Mouse (Mus musculus) cerebellum, adult 9-10 months (tissue): ENCODE results near the gene 2700049A03Rik.

Experiments
- DNase-seq: peaks from one replicate; pipeline ENCODE4 v3.0.0; 2022

Gene 2700049A03Rik

GRCm38 (mm10) chr12:71184396-71184795 lies 47.7 kb downstream of the 2700049A03Rik start:
- DNase-seq = no peak

- no peak for DNase-seq
Measured at GRCm38 (mm10) chr12:71192705-71193104, 56.1 kb downstream of the 2700049A03Rik start.

- DNase-seq = peak; percentile 44
Measured at GRCm38 (mm10) chr12:71197671-71198070, 61.0 kb downstream of the 2700049A03Rik start.

DNA sequence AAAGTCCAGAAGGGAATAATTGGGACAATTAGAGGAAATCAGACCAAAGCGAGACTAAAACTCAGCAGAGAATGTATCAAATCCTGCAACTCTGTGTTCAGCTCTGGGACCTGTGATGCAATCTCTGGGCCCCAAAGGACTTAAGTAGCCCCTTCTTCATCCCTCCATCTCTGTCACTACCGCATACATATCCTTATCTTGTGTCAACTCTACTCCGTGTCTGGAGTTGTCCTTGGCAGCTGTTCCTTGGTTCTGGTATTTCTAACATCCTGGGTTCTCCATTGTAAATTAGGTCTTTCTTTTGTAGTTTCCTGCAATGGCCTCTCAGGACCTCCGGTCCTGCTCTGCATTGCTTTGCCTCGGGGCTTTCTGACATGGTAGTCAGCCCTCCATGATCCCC lies 65.1 kb downstream of the 2700049A03Rik start:
- no peak for DNase-seq

DNA sequence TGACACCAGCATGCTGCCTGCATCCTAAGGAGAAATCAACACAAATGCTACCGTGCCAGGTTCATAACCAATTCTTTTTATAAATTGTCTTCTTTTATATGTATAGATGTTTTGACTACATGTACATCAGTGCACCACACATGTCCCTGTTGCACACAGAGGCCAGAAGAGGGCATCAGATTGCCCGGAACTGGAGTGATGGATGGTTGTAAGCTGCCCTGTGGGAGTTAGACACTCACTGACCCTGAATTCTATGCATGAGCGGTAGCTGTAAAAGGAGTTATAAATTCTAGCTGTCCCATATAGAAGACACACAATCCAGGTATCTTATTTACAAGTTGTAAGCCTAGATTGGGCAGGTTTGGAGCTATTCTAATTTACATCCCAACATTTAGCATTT lies 67.7 kb downstream of the 2700049A03Rik start:
- DNase-seq = no peak

DNA sequence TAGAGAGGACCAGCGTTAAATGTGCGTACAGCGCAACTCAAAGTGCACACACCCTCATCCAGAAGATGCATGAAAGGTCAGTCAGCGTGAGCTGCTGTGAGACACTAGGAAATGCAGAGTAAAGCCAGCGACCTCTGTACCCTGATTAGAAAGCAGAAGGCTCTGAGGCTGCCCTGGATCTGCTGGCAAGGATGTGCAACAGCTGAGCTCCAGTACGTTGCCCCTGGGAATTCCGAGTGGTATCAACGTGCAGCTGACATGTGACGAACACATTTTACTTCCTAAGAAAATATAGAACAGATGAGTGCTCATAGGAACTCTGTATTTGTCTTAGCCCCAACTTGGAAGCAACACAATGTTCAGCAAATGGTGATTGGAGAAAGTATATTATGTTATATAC lies 80.5 kb downstream of the 2700049A03Rik start:
- no peak for DNase-seq

GRCm38 (mm10) chr12:71217866-71218522 lies 81.3 kb downstream of the 2700049A03Rik start:
- peak; percentile 17 for DNase-seq

- DNase-seq = no peak
Measured at GRCm38 (mm10) chr12:71222761-71223160, 86.1 kb downstream of the 2700049A03Rik start.

- no peak for DNase-seq
Measured at GRCm38 (mm10) chr12:71227769-71228168, 91.1 kb downstream of the 2700049A03Rik start.

GRCm38 (mm10) chr12:71228925-71229649 lies 92.4 kb downstream of the 2700049A03Rik start:
- DNase-seq = no peak

- DNase-seq = no peak
Measured at GRCm38 (mm10) chr12:71231561-71231960, 94.9 kb downstream of the 2700049A03Rik start.

DNA sequence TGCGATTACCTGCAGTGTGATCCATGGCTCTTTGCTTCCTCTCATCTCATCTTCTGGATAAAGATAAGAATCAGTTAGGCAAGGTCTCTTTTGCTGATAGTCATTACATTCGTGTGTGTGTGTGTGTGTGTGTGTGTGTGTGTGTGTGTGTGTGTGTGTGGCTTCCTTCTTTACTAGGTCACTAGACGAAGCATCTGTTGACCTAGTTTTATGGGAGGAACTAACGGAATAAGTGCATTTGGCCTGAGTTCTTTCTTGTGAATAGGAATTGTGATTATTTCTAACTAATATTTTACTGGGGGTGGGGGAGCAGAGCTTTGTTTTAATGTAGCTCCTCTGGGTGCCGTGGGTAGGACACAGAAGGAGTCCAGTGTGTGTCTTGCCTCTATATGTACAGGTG lies 96.8 kb downstream of the 2700049A03Rik start:
- DNase-seq = no peak

DNA sequence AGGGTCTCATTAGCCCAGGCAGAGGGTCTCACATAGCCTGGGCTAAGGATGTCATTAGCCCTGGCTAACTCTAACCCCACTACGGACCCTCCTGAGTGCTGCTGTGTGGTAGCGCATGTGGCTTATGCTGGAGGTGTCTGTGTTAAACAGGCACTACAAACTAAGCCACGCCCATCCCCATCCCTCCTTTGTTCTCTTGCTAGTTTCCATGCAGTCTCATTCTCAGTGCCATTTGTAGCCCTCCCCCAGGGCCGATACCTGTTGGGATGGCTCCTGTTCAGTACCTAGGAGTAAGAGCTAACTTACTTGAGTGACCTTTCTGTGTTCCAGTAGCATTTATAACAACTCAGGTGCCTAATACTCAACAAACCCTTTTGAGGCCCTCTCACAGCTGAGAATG lies 100.4 kb downstream of the 2700049A03Rik start:
- no peak for DNase-seq

DNA sequence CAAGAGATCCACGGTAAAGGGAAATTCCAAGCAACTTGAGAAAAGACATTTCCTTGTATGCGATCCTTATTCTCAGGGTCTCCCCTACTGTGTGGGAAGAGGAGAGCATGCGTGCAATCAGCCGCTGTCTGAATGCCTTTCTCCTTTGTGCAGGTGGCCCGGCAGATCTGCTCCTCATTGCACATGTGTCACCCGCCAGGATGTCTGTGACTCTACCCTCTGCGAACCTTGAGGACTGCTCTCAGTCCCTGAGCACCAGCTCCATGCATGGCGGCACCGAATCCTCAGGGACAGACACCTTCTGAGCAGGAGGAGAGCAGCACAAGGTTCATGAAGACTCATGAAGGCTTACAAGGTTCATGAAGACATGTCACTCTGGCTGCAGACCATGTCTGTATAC lies 106.1 kb downstream of the 2700049A03Rik start:
- DNase-seq = no peak

DNA sequence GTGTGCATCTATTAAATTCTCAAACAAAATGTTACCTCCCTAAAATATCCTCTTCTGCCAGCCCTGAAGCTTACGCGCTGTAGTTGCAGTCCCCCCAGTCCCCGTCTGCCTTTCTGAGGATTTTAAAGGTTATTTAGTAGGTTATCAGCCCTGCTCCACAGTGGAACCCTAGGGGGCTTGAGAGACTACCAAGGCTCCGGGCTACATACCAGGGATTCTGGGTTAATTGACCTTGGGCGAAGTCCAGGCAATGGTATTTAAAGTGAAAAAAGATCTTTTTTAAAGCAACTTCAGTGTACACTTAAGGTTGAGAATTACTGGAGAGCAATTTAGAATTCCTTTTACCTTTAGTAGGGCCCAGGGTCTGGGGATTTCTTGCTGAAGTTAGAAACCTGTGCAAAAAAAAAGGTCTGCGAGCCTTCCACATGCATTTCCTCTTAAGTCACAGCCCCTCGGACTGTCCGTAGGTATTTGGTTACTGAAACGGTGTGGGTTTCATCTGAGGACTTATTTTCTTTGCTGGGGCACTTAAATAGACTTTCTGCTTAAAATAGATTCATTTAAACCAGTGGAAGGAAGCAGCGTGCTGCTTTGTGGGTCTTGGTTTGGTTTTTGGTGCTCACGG lies 108.2 kb downstream of the 2700049A03Rik start:
- DNase-seq = no peak

DNA sequence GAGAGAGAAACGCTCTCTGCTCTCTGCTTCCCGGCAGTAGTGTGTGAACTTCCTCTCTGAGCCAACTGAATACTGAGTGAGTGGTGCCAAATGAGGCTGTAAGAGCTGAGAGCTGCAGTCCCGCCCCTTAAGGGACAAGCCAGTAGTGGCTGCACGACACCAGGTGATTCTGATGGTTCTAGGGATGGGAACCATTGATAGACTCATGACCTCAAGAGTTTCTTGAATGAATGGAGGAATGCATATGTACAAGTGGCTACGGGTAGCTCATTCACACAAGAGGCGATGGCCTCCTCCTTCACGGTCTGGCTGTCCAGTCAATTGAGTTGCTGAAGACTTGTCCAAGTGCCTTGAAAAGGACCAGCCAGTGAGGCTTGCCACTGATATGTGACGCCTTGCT lies 110.5 kb downstream of the 2700049A03Rik start:
- no peak for DNase-seq

DNA sequence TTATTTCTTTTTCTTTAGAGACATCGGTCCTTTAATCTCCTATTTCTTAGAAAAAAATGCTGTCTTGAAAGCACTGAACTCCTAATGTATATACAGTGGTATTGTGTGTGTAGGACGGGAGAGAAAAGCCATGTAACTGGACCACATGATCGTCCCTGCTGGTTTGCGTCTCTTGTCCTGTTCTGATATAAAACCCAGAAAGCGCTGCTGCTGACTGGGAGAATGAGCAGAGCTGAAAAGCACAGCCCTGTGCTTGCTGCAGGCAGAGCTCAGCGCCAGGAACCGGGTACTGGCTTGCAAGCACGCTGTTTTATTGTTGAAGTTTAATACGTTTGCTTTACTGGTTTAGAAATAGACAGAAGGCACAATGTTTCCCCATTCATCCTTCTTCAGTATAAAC lies 112.7 kb downstream of the 2700049A03Rik start:
- no peak for DNase-seq

GRCm38 (mm10) chr12:71252509-71253167 lies 116.0 kb downstream of the 2700049A03Rik start:
- DNase-seq = no peak

DNA sequence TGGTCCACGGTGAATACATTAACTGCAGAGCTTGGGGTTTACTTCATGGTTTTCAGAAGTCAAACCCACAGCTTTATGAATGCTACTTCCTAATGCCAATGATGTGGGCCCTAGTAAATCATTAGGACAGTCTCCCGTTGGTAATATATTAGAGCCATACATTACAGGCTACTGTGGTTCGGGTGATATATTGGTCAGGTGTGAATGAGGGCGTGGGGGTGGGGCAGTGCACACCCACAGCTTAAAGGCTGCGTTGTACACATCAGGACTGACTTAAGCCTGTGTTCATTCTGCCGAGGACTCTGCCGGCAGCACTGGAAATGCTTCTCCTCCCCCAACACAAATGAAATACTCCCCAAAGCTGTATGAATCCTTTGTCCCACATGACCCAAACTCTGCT lies 118.1 kb downstream of the 2700049A03Rik start:
- no peak for DNase-seq

DNA sequence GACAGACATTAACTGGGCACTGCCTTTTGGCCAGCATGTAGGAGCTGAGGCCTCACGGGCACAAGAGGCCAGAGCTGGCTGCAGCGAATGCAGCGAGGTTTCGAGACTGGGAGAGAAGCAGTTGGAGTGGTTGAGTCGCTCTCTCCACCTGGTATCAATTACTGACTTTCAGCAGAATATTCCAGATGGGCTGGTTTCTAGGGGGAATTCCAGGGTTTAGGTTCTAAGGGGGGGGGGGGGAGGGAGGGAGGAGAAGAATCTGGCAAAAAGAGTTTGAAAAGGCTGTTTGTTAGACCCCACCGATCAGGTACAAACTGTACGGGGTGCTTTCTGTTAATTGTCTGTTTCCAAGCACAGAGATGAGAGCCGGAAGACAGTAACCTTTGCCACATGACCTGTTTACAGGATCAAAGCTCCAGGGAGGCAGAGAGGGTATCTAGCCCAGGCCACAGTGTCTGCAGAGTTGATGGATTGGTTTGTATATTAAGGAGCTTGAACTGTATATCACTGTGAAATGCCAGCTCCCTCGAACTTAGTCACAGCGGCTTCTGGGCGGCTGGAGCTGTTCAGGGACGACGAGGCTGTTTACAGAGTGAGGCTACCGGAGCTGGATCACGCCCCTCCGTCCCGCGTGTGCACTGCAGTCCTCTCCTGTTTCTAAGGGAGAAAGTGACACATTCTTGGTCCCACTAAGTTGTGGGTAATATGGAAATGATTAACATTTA lies 121.7 kb downstream of the 2700049A03Rik start:
- DNase-seq = no peak

DNA sequence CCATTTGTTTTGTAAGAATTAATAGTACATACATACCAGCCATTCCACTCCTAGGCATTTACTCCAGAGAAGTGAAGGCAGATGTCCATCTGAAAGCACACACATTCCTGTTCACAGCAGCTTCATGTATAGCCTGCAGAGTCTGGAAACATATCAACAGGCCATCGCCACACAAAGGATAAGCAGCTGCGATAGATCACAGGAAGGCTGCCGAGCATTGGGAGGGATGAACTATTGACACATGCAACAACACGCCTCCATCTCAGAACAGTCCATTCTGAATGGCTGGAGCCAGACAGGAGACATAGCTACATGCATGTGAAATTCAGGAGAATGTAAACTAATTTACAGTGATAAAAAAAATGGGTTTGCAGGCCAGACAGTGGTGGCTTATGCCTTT lies 127.6 kb downstream of the 2700049A03Rik start:
- no peak for DNase-seq

GRCm38 (mm10) chr12:71269367-71269766 lies 132.7 kb downstream of the 2700049A03Rik start:
- DNase-seq = no peak

- no peak for DNase-seq
Measured at GRCm38 (mm10) chr12:71271131-71271530, 134.5 kb downstream of the 2700049A03Rik start.
